Mouse (Mus musculus) cerebellum, postnatal 14 days (tissue): ENCODE data around the gene Mrpl45.

Experiments
- DNase-seq, 2 experiments: peaks; one replicate each; pipeline ENCODE4 v3.0.0; 2021; ENCODE audit warnings: mixed read lengths in 2 of 2

Mrpl45 gene

GRCm38 (mm10) chr11:97333896-97334295 lies 18.4 kb downstream of the Mrpl45 start:
- DNase-seq = no peak

GRCm38 (mm10) chr11:97334400-97334799 lies 18.9 kb downstream of the Mrpl45 start:
- no peak for DNase-seq

GRCm38 (mm10) chr11:97336238-97336637 lies 20.7 kb downstream of the Mrpl45 start:
- DNase-seq = no peak

- no peak for DNase-seq
Observed at GRCm38 (mm10) chr11:97336751-97337345, 21.3 kb downstream of the Mrpl45 start.

- DNase-seq = no peak
Observed at GRCm38 (mm10) chr11:97337363-97337762, 21.8 kb downstream of the Mrpl45 start.

GRCm38 (mm10) chr11:97338302-97338976 lies 22.9 kb downstream of the Mrpl45 start:
- no peak for DNase-seq

GRCm38 (mm10) chr11:97338977-97339315 lies 23.4 kb downstream of the Mrpl45 start:
- DNase-seq = peak; percentile 82 to 86

GRCm38 (mm10) chr11:97343175-97343574 lies 27.7 kb downstream of the Mrpl45 start:
- DNase-seq = no peak

GRCm38 (mm10) chr11:97343619-97344018 lies 28.1 kb downstream of the Mrpl45 start:
- peak; percentile 16 to 47 for DNase-seq

GRCm38 (mm10) chr11:97345446-97345845 lies 29.9 kb downstream of the Mrpl45 start:
- DNase-seq = no peak

- DNase-seq = peak; percentile 70 to 77
Observed at GRCm38 (mm10) chr11:97346383-97346782, 30.9 kb downstream of the Mrpl45 start.

GRCm38 (mm10) chr11:97347291-97347690 lies 31.8 kb downstream of the Mrpl45 start:
- DNase-seq = no peak

- peak; percentile 80 to 87 for DNase-seq
Observed at GRCm38 (mm10) chr11:97350035-97350434, 34.5 kb downstream of the Mrpl45 start.

GRCm38 (mm10) chr11:97352027-97352684 lies 36.6 kb downstream of the Mrpl45 start, which contains the start of gene Gpr179:
Gene Gpr179, minus strand, starts transcription at chr11:97352077.
- DNase-seq = peak in 1 of 2 experiments; percentile 17

- DNase-seq = no peak
Observed at GRCm38 (mm10) chr11:97352935-97353597, 37.5 kb downstream of the Mrpl45 start.

- DNase-seq = no peak
Observed at GRCm38 (mm10) chr11:97354646-97355045, 39.1 kb downstream of the Mrpl45 start.

GRCm38 (mm10) chr11:97355247-97355646 lies 39.7 kb downstream of the Mrpl45 start:
- DNase-seq = no peak

- peak; percentile 87 to 88 for DNase-seq
Observed at GRCm38 (mm10) chr11:97357663-97358062, 42.1 kb downstream of the Mrpl45 start.

- DNase-seq = peak; percentile 97 to 98
Observed at GRCm38 (mm10) chr11:97361948-97362648, 46.6 kb downstream of the Mrpl45 start, which contains the start of gene Socs7. Gene Socs7, plus strand, starts transcription at chr11:97362551.

- peak; percentile 65 to 67 for DNase-seq
Observed at GRCm38 (mm10) chr11:97362649-97362942, 47.1 kb downstream of the Mrpl45 start.

GRCm38 (mm10) chr11:97362943-97363643 lies 47.6 kb downstream of the Mrpl45 start:
- DNase-seq = peak; percentile 53 to 61

- DNase-seq = peak in 1 of 2 experiments; percentile 38
Observed at GRCm38 (mm10) chr11:97363644-97363995, 48.1 kb downstream of the Mrpl45 start.
